Mouse (Mus musculus): ENCODE measurements around the gene Evi5. TPM values are rescaled to one million over a fixed set of nuclear protein-coding genes. Genes with fewer than 3 reads are reported as not detected.

Gene Evi5
- total RNA-seq, 1 experiment from 2014 or later = 29.8 TPM

- ATAC-seq (replicated peaks; ENCODE audit: insufficient number of reproducible peaks, low FRiP score, low TSS enrichment, poor library complexity, severe bottlenecking) = no peak
Measured at GRCm38 (mm10) chr5:107772049-107772448, 102.9 kb downstream of the Evi5 start.

GRCm38 (mm10) chr5:107768224-107768623 is 106.7 kb downstream of the Evi5 start:
- ATAC-seq (replicated peaks; ENCODE audit: insufficient number of reproducible peaks, low FRiP score, low TSS enrichment, poor library complexity, severe bottlenecking) = no peak

GRCm38 (mm10) chr5:107765946-107766345 is 109.0 kb downstream of the Evi5 start:
- no peak for ATAC-seq (replicated peaks; ENCODE audit: insufficient number of reproducible peaks, low FRiP score, low TSS enrichment, poor library complexity, severe bottlenecking)

DNA sequence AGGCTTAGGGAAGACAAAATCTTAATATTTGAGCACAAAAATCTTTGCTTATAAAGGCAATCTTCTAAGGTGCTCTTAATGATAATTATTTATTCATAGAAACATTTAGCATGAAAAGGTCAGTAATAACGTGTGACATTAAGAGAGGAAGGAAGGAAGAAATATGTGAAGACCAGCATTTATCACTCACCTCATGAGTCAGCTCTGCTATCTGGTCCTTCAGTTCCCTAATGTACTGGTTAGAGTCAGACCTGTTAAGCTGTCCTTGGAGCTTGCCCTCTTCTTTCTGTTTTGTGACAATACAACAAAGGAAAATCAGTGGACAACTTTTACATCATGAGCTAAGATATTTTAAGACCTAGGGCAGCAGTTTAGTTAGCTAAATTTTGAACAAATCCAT is 110.4 kb downstream of the Evi5 start:
- ATAC-seq (replicated peaks; ENCODE audit: insufficient number of reproducible peaks, low FRiP score, low TSS enrichment, poor library complexity, severe bottlenecking) = no peak

- no peak for ATAC-seq (replicated peaks; ENCODE audit: insufficient number of reproducible peaks, low FRiP score, low TSS enrichment, poor library complexity, severe bottlenecking)
Measured at GRCm38 (mm10) chr5:107763674-107764073, 111.2 kb downstream of the Evi5 start.

DNA sequence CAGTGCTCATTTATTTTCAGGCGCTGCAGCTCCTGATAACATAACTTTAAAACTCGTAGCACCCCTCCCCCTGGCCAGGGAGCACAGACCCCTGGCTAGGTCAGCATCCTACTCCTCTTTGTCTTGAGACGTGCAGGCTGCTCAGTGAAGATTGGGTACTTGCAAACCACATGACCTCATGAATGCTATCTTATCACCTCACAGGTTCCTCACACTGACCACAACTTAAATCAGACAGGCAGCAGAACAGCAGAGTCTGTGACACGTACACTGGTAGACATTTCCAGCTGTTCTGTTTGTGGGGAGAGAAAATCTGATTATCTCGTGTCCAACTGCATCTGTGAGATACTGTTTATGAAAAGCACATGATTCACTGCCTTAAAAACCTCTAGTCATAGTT is 115.8 kb downstream of the Evi5 start:
- peak; percentile 68 for ATAC-seq (replicated peaks; ENCODE audit: insufficient number of reproducible peaks, low FRiP score, low TSS enrichment, poor library complexity, severe bottlenecking)

- no peak for ATAC-seq (replicated peaks; ENCODE audit: insufficient number of reproducible peaks, low FRiP score, low TSS enrichment, poor library complexity, severe bottlenecking)
Measured at GRCm38 (mm10) chr5:107756072-107756471, 118.8 kb downstream of the Evi5 start.

DNA sequence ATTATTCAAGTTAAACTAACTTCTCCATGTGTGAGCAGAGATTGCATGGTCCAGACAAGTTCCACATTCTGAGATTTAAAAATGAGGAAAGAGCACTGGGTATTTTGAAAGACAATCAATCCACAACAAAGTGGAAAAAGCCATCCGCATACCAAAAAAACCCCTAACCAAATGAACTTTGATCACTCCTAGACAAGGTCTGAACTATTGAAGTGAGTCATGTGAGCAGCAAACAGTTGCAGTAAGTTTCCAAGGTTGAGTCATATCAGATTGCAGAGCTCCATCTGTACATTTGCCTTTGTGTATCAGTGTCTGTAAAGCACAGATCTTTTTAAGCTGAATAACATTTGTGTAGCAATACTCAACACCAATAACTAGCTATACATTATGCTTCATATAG is 120.2 kb downstream of the Evi5 start:
- ATAC-seq (replicated peaks; ENCODE audit: insufficient number of reproducible peaks, low FRiP score, low TSS enrichment, poor library complexity, severe bottlenecking) = peak; percentile 34; the same call in 1 of the 2 replicates

GRCm38 (mm10) chr5:107753656-107754055 is 121.3 kb downstream of the Evi5 start:
- ATAC-seq (replicated peaks; ENCODE audit: insufficient number of reproducible peaks, low FRiP score, low TSS enrichment, poor library complexity, severe bottlenecking) = no peak

DNA sequence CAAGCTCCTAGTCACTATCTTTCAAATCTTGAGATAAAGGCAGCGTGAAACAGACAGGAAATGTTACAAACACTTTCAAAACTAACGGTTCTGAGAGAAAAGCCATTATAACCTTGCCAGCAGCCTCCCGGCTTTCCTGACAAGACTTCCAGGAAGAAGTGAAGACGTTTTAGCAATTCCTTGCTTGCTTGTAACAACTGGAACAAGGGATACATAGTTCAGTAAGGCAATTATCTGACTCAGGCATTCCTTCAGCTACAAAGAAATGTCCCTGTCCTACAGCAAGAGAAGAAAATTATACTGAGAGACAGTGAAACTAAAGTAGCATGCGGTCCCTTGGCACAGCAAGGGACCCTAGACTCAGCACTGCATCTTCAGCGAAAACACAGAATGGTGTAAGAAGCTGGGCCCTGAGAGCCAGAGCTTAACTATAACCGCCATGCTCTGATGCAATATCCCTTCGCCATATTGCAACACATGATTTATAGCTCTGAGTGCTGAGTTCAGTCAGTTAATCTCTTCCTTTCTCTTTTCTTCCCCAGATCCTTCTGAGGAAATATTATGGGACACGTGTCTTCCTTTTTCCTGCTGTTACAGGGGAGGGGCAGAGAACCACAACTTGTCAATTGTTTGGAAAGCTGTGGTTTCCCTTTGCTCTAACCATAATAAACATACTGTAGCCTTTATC is 125.5 kb downstream of the Evi5 start:
- peak; percentile 82; the same call in 1 of the 2 replicates for ATAC-seq (replicated peaks; ENCODE audit: insufficient number of reproducible peaks, low FRiP score, low TSS enrichment, poor library complexity, severe bottlenecking)

GRCm38 (mm10) chr5:107739023-107739422 is 135.9 kb downstream of the Evi5 start:
- ATAC-seq (replicated peaks; ENCODE audit: insufficient number of reproducible peaks, low FRiP score, low TSS enrichment, poor library complexity, severe bottlenecking) = no peak

- ATAC-seq (replicated peaks; ENCODE audit: insufficient number of reproducible peaks, low FRiP score, low TSS enrichment, poor library complexity, severe bottlenecking) = no peak
Measured at GRCm38 (mm10) chr5:107738296-107738695, 136.6 kb downstream of the Evi5 start.

DNA sequence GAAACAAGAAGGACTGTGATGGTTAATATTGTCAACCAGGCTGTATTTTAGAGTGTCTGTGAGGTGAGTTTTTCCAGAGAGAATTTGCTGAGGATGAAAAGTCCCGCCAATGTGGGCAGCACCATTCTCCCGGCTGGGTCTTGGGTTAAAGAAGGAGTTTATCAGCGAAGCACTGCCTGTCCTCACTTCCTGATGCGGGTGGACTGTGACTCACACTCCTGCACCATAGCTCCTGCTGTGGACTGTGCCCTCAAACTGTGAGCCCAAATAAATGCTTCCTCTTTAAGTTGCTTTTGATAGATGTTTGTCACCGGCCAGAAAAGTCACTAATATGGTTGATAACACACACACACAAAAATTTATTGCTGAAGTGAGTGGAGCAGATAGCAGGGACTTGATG is 138.7 kb downstream of the Evi5 start:
- ATAC-seq (replicated peaks; ENCODE audit: insufficient number of reproducible peaks, low FRiP score, low TSS enrichment, poor library complexity, severe bottlenecking) = no peak

DNA sequence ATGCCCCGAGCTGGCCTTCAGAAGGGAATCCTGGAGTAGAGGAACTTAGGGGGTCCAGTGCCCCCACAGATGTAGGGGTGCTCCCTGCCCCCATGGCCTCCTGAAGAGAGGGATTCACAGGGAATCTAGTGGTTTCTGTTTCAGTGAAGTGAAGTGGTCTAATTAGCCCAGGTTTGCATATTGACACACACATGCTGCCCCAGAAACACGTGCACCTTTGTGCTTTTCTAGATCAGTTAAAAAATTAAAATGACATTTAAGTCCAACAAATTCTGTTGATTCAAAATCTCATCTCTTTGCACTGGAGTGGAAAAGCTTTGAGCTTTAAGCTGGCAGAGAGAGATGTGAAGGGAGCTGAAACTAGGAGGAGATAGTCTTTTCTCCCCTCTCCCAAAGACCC is 143.1 kb downstream of the Evi5 start:
- ATAC-seq (replicated peaks; ENCODE audit: insufficient number of reproducible peaks, low FRiP score, low TSS enrichment, poor library complexity, severe bottlenecking) = no peak

DNA sequence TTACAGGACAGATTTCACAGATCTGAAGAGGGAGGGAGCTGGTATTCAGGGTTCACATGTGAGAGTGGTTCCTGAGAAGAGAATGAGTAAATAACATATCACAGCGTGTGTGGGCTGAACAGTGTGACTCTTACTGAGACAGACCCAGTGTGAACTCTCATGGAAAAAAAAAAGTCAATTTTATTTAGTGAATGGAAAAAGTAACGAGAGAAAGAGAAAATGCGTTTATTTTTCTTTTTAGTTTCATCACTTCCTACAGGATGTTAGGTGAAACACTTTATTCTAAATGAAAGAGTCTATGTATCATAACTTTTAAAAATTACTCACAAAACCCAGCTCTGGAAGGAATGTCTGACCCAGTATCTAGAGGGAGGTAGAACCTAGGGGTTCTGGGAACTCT is 143.5 kb downstream of the Evi5 start:
- ATAC-seq (replicated peaks; ENCODE audit: insufficient number of reproducible peaks, low FRiP score, low TSS enrichment, poor library complexity, severe bottlenecking) = no peak

DNA sequence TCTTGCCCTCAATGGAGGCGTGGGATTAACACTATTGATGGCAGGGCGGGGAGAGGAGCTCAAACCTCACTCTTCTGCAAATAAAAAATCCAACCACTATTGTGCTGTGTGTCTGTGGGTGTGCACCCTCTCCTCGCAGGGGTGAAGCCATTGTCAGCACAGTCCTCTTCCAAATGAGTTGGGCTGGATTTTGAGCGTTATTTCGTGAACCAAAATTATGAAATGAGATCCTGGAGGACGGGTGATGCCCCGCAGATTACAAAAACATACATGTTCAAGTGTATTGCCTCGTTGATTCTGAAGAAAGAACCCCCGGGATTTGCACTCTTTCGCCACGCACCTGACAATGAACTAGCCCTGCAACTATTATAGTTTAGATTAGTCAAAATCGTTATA is 147.9 kb downstream of the Evi5 start:
- ATAC-seq (replicated peaks; ENCODE audit: insufficient number of reproducible peaks, low FRiP score, low TSS enrichment, poor library complexity, severe bottlenecking) = no peak

- ATAC-seq (replicated peaks; ENCODE audit: insufficient number of reproducible peaks, low FRiP score, low TSS enrichment, poor library complexity, severe bottlenecking) = no peak
Measured at GRCm38 (mm10) chr5:107726281-107727006, 148.5 kb downstream of the Evi5 start.

GRCm38 (mm10) chr5:107725435-107726261 is 149.3 kb downstream of the Evi5 start, which contains the start of gene Gfi1:
Gfi1 (minus strand) TSS chr5:107726036.
- ATAC-seq (replicated peaks; ENCODE audit: insufficient number of reproducible peaks, low FRiP score, low TSS enrichment, poor library complexity, severe bottlenecking) = peak; percentile 53

DNA sequence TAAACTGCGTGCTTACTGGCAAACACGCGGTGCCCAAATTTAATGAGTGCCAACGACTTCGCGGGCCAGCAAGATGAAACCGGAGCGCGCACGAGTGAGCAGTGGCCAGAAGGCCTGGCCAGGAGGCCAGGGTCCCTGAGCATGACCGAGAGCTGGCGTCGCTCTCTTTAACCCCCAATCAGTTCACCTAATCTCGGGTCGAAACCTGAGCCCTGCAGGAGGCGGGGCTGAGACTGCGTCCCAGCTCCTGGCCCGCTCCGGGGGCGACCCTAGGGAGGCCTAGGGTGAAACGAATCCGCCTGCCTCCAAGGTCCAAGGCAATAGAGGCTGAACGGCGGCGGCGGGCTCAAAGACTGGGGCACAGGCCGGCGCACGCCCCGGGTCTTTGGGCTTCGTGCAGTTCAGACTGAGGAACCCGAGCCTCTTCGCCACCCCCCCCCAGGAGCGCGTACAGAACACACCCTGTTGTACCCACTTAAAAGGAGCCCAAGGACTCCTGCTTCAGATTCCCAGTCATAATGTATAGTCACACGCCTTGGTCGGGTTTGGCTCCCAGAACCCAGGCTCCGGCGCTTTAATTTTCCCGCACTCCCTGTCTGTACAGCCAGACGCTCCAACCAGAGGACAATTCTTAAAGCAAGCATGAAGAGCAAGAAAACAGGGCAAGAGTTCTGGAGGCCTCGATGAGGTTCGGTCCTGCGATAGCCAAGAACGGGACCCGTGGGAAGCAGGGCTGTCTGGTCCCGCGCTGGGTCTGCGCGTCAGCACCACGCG is 150.1 kb downstream of the Evi5 start:
- no peak for ATAC-seq (replicated peaks; ENCODE audit: insufficient number of reproducible peaks, low FRiP score, low TSS enrichment, poor library complexity, severe bottlenecking)
